Mouse (Mus musculus): Measurements from ENCODE around the gene Nol12.

Nol12 gene

GRCm38 (mm10) chr15:78916052-78916826, 18.5 kb upstream of the Nol12 start:
- DNase-seq, result peak; percentile 63 to 68

GRCm38 (mm10) chr15:78918126-78918525, 16.6 kb upstream of the Nol12 start:
- DNase-seq, result no peak

GRCm38 (mm10) chr15:78919914-78920313, 14.8 kb upstream of the Nol12 start:
- DNase-seq, result no peak

GRCm38 (mm10) chr15:78922700-78923099, 12.0 kb upstream of the Nol12 start:
- DNase-seq, result no peak

GRCm38 (mm10) chr15:78923585-78923984, 11.1 kb upstream of the Nol12 start:
- DNase-seq, result no peak

- no peak for DNase-seq
Observed at GRCm38 (mm10) chr15:78925129-78925528, 9.6 kb upstream of the Nol12 start.

GRCm38 (mm10) chr15:78926021-78926919, 8.5 kb upstream of the Nol12 start, which contains the start of gene Lgals1:
Gene Lgals1, plus strand, starts transcription at chr15:78926725.
- DNase-seq, result peak; percentile 78 to 80

- peak in 1 of 2 experiments; percentile 49 for DNase-seq
Observed at GRCm38 (mm10) chr15:78927021-78927787, 7.5 kb upstream of the Nol12 start.

- no peak for DNase-seq
Observed at GRCm38 (mm10) chr15:78927788-78928457, 6.8 kb upstream of the Nol12 start.

- DNase-seq, result no peak
Observed at GRCm38 (mm10) chr15:78928539-78928938, 6.2 kb upstream of the Nol12 start.

- no peak for DNase-seq
Observed at GRCm38 (mm10) chr15:78930192-78930706, 4.5 kb upstream of the Nol12 start.

GRCm38 (mm10) chr15:78930801-78931426, 3.8 kb upstream of the Nol12 start:
- no peak for DNase-seq

- peak in 1 of 2 experiments; percentile 38 for DNase-seq
Observed at GRCm38 (mm10) chr15:78931577-78931976, 3.2 kb upstream of the Nol12 start.

GRCm38 (mm10) chr15:78936403-78936802, 1.7 kb downstream of the Nol12 start:
- DNase-seq, result no peak

GRCm38 (mm10) chr15:78937311-78937710, 2.6 kb downstream of the Nol12 start:
- no peak for DNase-seq

- DNase-seq, result no peak
Observed at GRCm38 (mm10) chr15:78937963-78938362, 3.2 kb downstream of the Nol12 start.

GRCm38 (mm10) chr15:78940325-78940724, 5.6 kb downstream of the Nol12 start:
- DNase-seq, result no peak

GRCm38 (mm10) chr15:78942663-78943062, 7.9 kb downstream of the Nol12 start:
- DNase-seq, result peak; percentile 89 to 91

GRCm38 (mm10) chr15:78946232-78946631, 11.5 kb downstream of the Nol12 start:
- no peak for DNase-seq

GRCm38 (mm10) chr15:78947657-78948056, 12.9 kb downstream of the Nol12 start, which contains the start of gene Triobp:
Gene Triobp, plus strand, starts transcription at chr15:78947724.
- DNase-seq, result peak; percentile 86 to 90

- DNase-seq, result peak in 1 of 2 experiments; percentile 34
Observed at GRCm38 (mm10) chr15:78948152-78948725, 13.5 kb downstream of the Nol12 start.
